Comparison of ENCODE assay signal across 24 mouse cellular contexts in genomic region chr16:13702184-13702583, GRCm38 (mm10). TPM values are rescaled to one million over a fixed set of nuclear protein-coding genes. Genes with fewer than 3 reads are reported as not detected.
DNase-seq lines count a peak whose midpoint lies in the region; ATAC-seq and TF ChIP-seq lines count a peak whose summit lies in the region.
"Had no signal": no experiment of that assay in that cellular context is flagged by ENCODE, and none has a peak within 500 bp of the region (broad histone marks: within the 10 kb centered on the region; RNA-seq: fewer than 3 reads in every experiment).

No protein-coding gene starts in this region.

- H3K27ac ChIP-seq in cerebellum, adult 2 months (ENCODE audit: insufficient read depth, low read length): no peak overlapping the region
- H3K27ac ChIP-seq in kidney, embryonic 16.5 days (ENCODE audit: low read length): no peak overlapping the region
- H3K27ac ChIP-seq: embryonic facial prominence, embryonic 10.5 days; gastrocnemius, adult 2 months; layer of hippocampus, adult 2 months; limb, embryonic 15.5 days had no signal

- no peak overlapping the region for H3K4me2 ChIP-seq in kidney, embryonic 16.5 days (replicated peaks; ENCODE audit: low read depth, low read length)
- H3K4me2 ChIP-seq: heart, embryonic 11.5 days; limb, embryonic 15.5 days had no signal

- WGBS in cerebellum, adult 2 months: 97% methylated on average over 7 of the region's 7 CpGs
- WGBS in kidney, embryonic 16.5 days: 94% methylated on average over 7 of the region's 7 CpGs

- no peak for TF ChIP-seq POLR2A in cerebellum, adult 2 months (IDR thresholded peaks at IDR 0.05; ENCODE audit: borderline replicate concordance, insufficient read depth, low read length)

- no peaks in the 10 kb centered on the region for H3K9me3 ChIP-seq in kidney, embryonic 16.5 days (ENCODE audit: low read length)
- H3K9me3 ChIP-seq: embryonic facial prominence, embryonic 10.5 days; limb, embryonic 15.5 days had no signal

- peaks cover 61% of the 10 kb centered on the region for H3K36me3 ChIP-seq in kidney, embryonic 16.5 days (ENCODE audit: insufficient read depth, low read length)

- no peaks in the 10 kb centered on the region for H3K27me3 ChIP-seq in cerebellum, adult 2 months (ENCODE audit: control insufficient read depth, insufficient read depth, low read length)
- H3K27me3 ChIP-seq in kidney, embryonic 16.5 days (ENCODE audit: insufficient read depth, low read length): no peaks in the 10 kb centered on the region
- H3K27me3 ChIP-seq: limb, embryonic 15.5 days; Patski had no signal

- no peak for ATAC-seq in kidney, embryonic 16.5 days (ENCODE audit: low FRiP score, low TSS enrichment)
- ATAC-seq in erythroblast, adult 5-6 weeks (replicated peaks; ENCODE audit: low FRiP score, poor library complexity, severe bottlenecking): no peak
- ATAC-seq: forebrain, embryonic 16.5 days; inflammation-experienced regulatory T-cells, adult 6 months; midbrain, embryonic 16.5 days; Patski had no signal

- TF ChIP-seq CTCF in cerebellum, adult 2 months (IDR thresholded peaks at IDR 0.05; ENCODE audit: borderline replicate concordance, insufficient read depth, low read depth, low read length): no peak

- H3K4me3 ChIP-seq in cerebellum, adult 2 months (replicated peaks; ENCODE audit: insufficient read depth, low read depth, low read length): no peak overlapping the region
- H3K4me3 ChIP-seq in kidney, embryonic 16.5 days (ENCODE audit: low read length): no peak overlapping the region
- H3K4me3 ChIP-seq: embryonic facial prominence, embryonic 10.5 days; gastrocnemius, adult 2 months; layer of hippocampus, adult 2 months; limb, embryonic 15.5 days had no signal

- H3K9ac ChIP-seq in kidney, embryonic 16.5 days (replicated peaks; ENCODE audit: low read length): no peak overlapping the region
- H3K9ac ChIP-seq: limb, embryonic 15.5 days had no signal

- DNase-seq in cerebellum, adult 2 months: peak; percentile 8 to 16
- DNase-seq in cerebellum, adult 9-10 months: no peak
- peak; percentile 11 for DNase-seq in kidney, adult 9 months
- peak; percentile 11 for DNase-seq in right cerebral cortex, postnatal 4 days
- DNase-seq in right cerebral cortex, postnatal 25 days: no peak
- peak; percentile 5 to 29 for DNase-seq in kidney, postnatal 36 days
- DNase-seq: B cell, adult 2 months; gastrocnemius, adult 2 months; lung, adult 2 months; right cerebral cortex, postnatal 14 days; thymus, adult 18-20 months had no signal

- no peaks in the 10 kb centered on the region for H3K4me1 ChIP-seq in cerebellum, adult 2 months (ENCODE audit: control insufficient read depth, insufficient read depth, low read length)
- no peaks in the 10 kb centered on the region for H3K4me1 ChIP-seq in kidney, embryonic 16.5 days (ENCODE audit: insufficient read depth, low read length)
- H3K4me1 ChIP-seq: embryonic facial prominence, embryonic 10.5 days; limb, embryonic 15.5 days had no signal

RNA-seq across cellular contexts. Expression of gene Pla2g10, which starts 28.6 kb away (rescaled TPM):
- not detected in 2 replicates for polyA plus RNA-seq in cerebellum, adult 2 months (2012; rRNA removed)
- 0.35 TPM in 1 of 2 replicates, not detected in the other for polyA plus RNA-seq in kidney, embryonic 16.5 days (2015; fragmentation: Nextera tagmentation; extraction: Ambion mirVana)
- not detected in 2 replicates for total RNA-seq in erythroblast, adult 5-6 weeks (2015; ENCODE audit: low replicate concordance)
- total RNA-seq in erythroblast, adult 5-6 weeks (2017; ENCODE audit: low replicate concordance): not detected in 2 replicates
- total RNA-seq: gastrocnemius, adult 2 months; hematopoietic stem cell, adult 5-6 weeks; layer of hippocampus, adult 2 months; left cerebral cortex, postnatal 10 days; megakaryocyte, adult 5-6 weeks had no signal
- polyA plus RNA-seq: forebrain, embryonic 16.5 days; heart, embryonic 11.5 days; lung, adult 2 months; Patski had no signal

RNA-seq across cellular contexts. Expression of gene 3110001I22Rik, which starts 30.5 kb away (rescaled TPM):
- polyA plus RNA-seq in cerebellum, adult 2 months (2012; rRNA removed): 2.6 and 3.1 TPM in 2 replicates
- polyA plus RNA-seq in kidney, embryonic 16.5 days (2015; fragmentation: Nextera tagmentation; extraction: Ambion mirVana): 4.9 and 5.9 TPM in 2 replicates
- total RNA-seq in erythroblast, adult 5-6 weeks (2015; ENCODE audit: low replicate concordance): 1.5 and 3.6 TPM in 2 replicates
- total RNA-seq in erythroblast, adult 5-6 weeks (2017; ENCODE audit: low replicate concordance): 6.0 and 6.3 TPM in 2 replicates

RNA-seq across cellular contexts. Expression of gene Bfar, which starts 30.5 kb away (rescaled TPM):
- 45.1 and 45.3 TPM in 2 replicates for polyA plus RNA-seq in cerebellum, adult 2 months (2012; rRNA removed)
- polyA plus RNA-seq in kidney, embryonic 16.5 days (2015; fragmentation: Nextera tagmentation; extraction: Ambion mirVana): 53.7 and 58.0 TPM in 2 replicates
- 10.4 and 12.5 TPM in 2 replicates for total RNA-seq in erythroblast, adult 5-6 weeks (2015; ENCODE audit: low replicate concordance)
- total RNA-seq in erythroblast, adult 5-6 weeks (2017; ENCODE audit: low replicate concordance): 9.8 and 10.6 TPM in 2 replicates

RNA-seq across cellular contexts. Expression of gene Parn, which starts 34.2 kb away (rescaled TPM):
- 25.6 and 27.0 TPM in 2 replicates for polyA plus RNA-seq in cerebellum, adult 2 months (2012; rRNA removed)
- 48.3 and 49.1 TPM in 2 replicates for polyA plus RNA-seq in kidney, embryonic 16.5 days (2015; fragmentation: Nextera tagmentation; extraction: Ambion mirVana)
- 2.9 and 3.1 TPM in 2 replicates for total RNA-seq in erythroblast, adult 5-6 weeks (2015; ENCODE audit: low replicate concordance)
- 8.5 and 8.7 TPM in 2 replicates for total RNA-seq in erythroblast, adult 5-6 weeks (2017; ENCODE audit: low replicate concordance)

Comparison
In these comparisons a context has a peak if more than half of its experiments do, and no peak if none do; other contexts are left out.
1. DNase-seq: peak in cerebellum, adult 2 months (2 of 2), kidney, adult 9 months (single experiment), right cerebral cortex, postnatal 4 days (single experiment) and kidney, postnatal 36 days (2 of 2); none in cerebellum, adult 9-10 months (single experiment) and right cerebral cortex, postnatal 25 days (single experiment).